In genomic region chr14:54944939-54945338, GRCm38 (mm10) we compare ENCODE assay signal across 29 mouse cellular contexts. TPM values are rescaled to one million over a fixed set of nuclear protein-coding genes. Genes with fewer than 3 reads are reported as not detected.
A peak's percentile ranks its signal among the peaks of the same experiment; 100 is the strongest.
DNase-seq lines count a peak whose midpoint lies in the region; TF ChIP-seq lines count a peak whose summit lies in the region.
"Had no signal": no experiment of that assay in that cellular context is flagged by ENCODE, and none has a peak within 500 bp of the region (broad histone marks: within the 10 kb centered on the region; RNA-seq: fewer than 3 reads in every experiment).

No protein-coding gene starts in this region.

- no peak overlapping the region for H3K4me3 ChIP-seq in heart, adult 2 months
- H3K4me3 ChIP-seq in heart, embryonic 10.5 days, result no peak overlapping the region
- H3K4me3 ChIP-seq: embryonic facial prominence, embryonic 13.5 days; embryonic facial prominence, embryonic 15.5 days; erythroblast, embryonic 14.5 days; forebrain, embryonic 10.5 days; forebrain, embryonic 12.5 days had no signal

- H3K27me3 ChIP-seq in heart, adult 2 months (ENCODE audit: control insufficient read depth, insufficient read depth, low read length), result no peaks in the 10 kb centered on the region
- H3K27me3 ChIP-seq in heart, embryonic 10.5 days (ENCODE audit: insufficient read depth, poor library complexity, severe bottlenecking), result no peaks in the 10 kb centered on the region
- H3K27me3 ChIP-seq: embryonic facial prominence, embryonic 13.5 days; embryonic facial prominence, embryonic 15.5 days; forebrain, embryonic 12.5 days had no signal

- intact Hi-C loops in heart, adult 2 months (cut with DNase I), result no loop called here
- intact Hi-C loops in heart, postnatal 10 days (cut with DNase I), result loop anchor here (2.0 kb wide), 1 partner anchor 28 kb away; no protein-coding TSS in a partner anchor
- intact Hi-C loops in heart, postnatal 25 days (cut with DNase I), result loop anchor here (1.0 kb wide), 1 partner anchor 28 kb away; no protein-coding TSS in a partner anchor

- DNase-seq in heart, adult 2 months, result no peak
- DNase-seq in heart, embryonic 10.5 days (ENCODE audit: low spot score), result no peak
- DNase-seq in heart, postnatal 10 days, result peak; percentile 27 to 28
- no peak for DNase-seq in heart, postnatal 25 days (ENCODE audit: low spot score)
- peak; percentile 9 for DNase-seq in A20 (ENCODE audit: low read depth, low spot score)
- DNase-seq: adrenal gland, adult 2 months; adrenal gland, postnatal 10 days; adrenal gland, postnatal 25 days; cerebellum, adult 11 months; cerebellum, adult 18-20 months; cerebellum, adult 8-10 months; cerebellum, adult 9-11 months; cerebellum, postnatal 14 days; cerebellum, postnatal 36 days; embryo, embryonic 11 days had no signal

- WGBS in heart, adult 2 months, result 22% methylated on average over 2 of the region's 2 CpGs
- WGBS in heart, embryonic 10.5 days, result 48% methylated on average over 2 of the region's 2 CpGs

- peak; percentile 98; the same call in 1 of the 2 replicates for TF ChIP-seq EP300 in heart, adult 2 months (IDR thresholded peaks at IDR 0.05; ENCODE audit: insufficient read depth, low read depth, low read length)

- no peaks in the 10 kb centered on the region for H3K9me3 ChIP-seq in heart, embryonic 10.5 days
- H3K9me3 ChIP-seq: embryonic facial prominence, embryonic 13.5 days; embryonic facial prominence, embryonic 15.5 days; forebrain, embryonic 10.5 days; forebrain, embryonic 12.5 days had no signal

- no peak for TF ChIP-seq CTCF in heart, adult 2 months (IDR thresholded peaks at IDR 0.05)

- no peak overlapping the region for H3K9ac ChIP-seq in heart, adult 2 months (ENCODE audit: low read depth, low read length)
- H3K9ac ChIP-seq: embryonic facial prominence, embryonic 13.5 days; embryonic facial prominence, embryonic 15.5 days; forebrain, embryonic 12.5 days had no signal

- TF ChIP-seq POLR2A in heart, adult 2 months (IDR thresholded peaks at IDR 0.05; ENCODE audit: insufficient read depth, low read depth, low read length), result no peak; the same call in none of the 2 replicates

- no peak overlapping the region for H3K27ac ChIP-seq in heart, adult 2 months
- H3K27ac ChIP-seq in heart, embryonic 10.5 days, result no peak overlapping the region
- H3K27ac ChIP-seq: embryonic facial prominence, embryonic 13.5 days; embryonic facial prominence, embryonic 15.5 days; forebrain, embryonic 10.5 days; forebrain, embryonic 12.5 days had no signal

- no peaks in the 10 kb centered on the region for H3K4me1 ChIP-seq in heart, adult 2 months (ENCODE audit: control insufficient read depth, insufficient read depth, low read length)
- H3K4me1 ChIP-seq in heart, embryonic 10.5 days, result peaks cover 14% of the 10 kb centered on the region; the same call in 1 of the 2 replicates
- H3K4me1 ChIP-seq: forebrain, embryonic 10.5 days; forebrain, embryonic 12.5 days had no signal

- H3K36me3 ChIP-seq in heart, adult 2 months (ENCODE audit: control insufficient read depth, insufficient read depth, low read length), result no peaks in the 10 kb centered on the region
- peaks cover 96% of the 10 kb centered on the region for H3K36me3 ChIP-seq in heart, embryonic 10.5 days
- H3K36me3 ChIP-seq: embryonic facial prominence, embryonic 13.5 days; embryonic facial prominence, embryonic 15.5 days; forebrain, embryonic 10.5 days; forebrain, embryonic 12.5 days had no signal

- no peaks in the 10 kb centered on the region for H3K79me2 ChIP-seq in heart, adult 2 months (replicated peaks; ENCODE audit: control insufficient read depth, insufficient read depth, low read length)

RNA-seq across cellular contexts. Expression of gene Cmtm5, which starts 8.9 kb away (rescaled TPM):
- under 1 TPM in 1 of 2 experiments, not detected in 1; 0.30 TPM for total RNA-seq in heart, adult 2 months (2021)
- polyA plus RNA-seq in heart, adult 2 months (2012; rRNA removed), result 1.8 and 2.9 TPM in 2 replicates
- polyA plus RNA-seq in heart, embryonic 10.5 days (2016; fragmentation: Nextera tagmentation; extraction: Ambion mirVana), result 0.97 and 1.5 TPM in 2 replicates
- total RNA-seq in heart, postnatal 10 days (2021), result under 1 TPM in 1 of 2 experiments, not detected in 1; 0.91 TPM
- total RNA-seq in heart, postnatal 25 days (2021), result under 1 TPM; 0.29 to 0.36 TPM
- total RNA-seq: common myeloid progenitor, adult 5-6 weeks; ES-E14; MEL had no signal
- polyA plus RNA-seq: C2C12; erythroblast, embryonic 14.5 days had no signal

RNA-seq across cellular contexts. Expression of gene Il25, which starts 12.4 kb away (rescaled TPM):
- total RNA-seq in heart, adult 2 months (2021), result not detected
- not detected in 2 replicates for polyA plus RNA-seq in heart, adult 2 months (2012; rRNA removed)
- polyA plus RNA-seq in heart, embryonic 10.5 days (2016; fragmentation: Nextera tagmentation; extraction: Ambion mirVana), result not detected in 2 replicates
- total RNA-seq in heart, postnatal 10 days (2021), result not detected
- total RNA-seq in heart, postnatal 25 days (2021), result not detected
- total RNA-seq: adrenal gland, adult 2 months; adrenal gland, postnatal 10 days; adrenal gland, postnatal 25 days; adrenal gland, postnatal 4 days; common myeloid progenitor, adult 5-6 weeks; MEL had no signal
- polyA plus RNA-seq: C2C12; embryonic facial prominence, embryonic 11.5 days; embryonic facial prominence, embryonic 13.5 days; erythroblast, embryonic 14.5 days; forebrain, embryonic 10.5 days; forebrain, embryonic 12.5 days had no signal

RNA-seq across cellular contexts. Expression of gene Efs, which starts 19.0 kb away (rescaled TPM):
- total RNA-seq in heart, adult 2 months (2021), result 1 to 10 TPM; 1.9 to 3.0 TPM
- 5.1 and 5.4 TPM in 2 replicates for polyA plus RNA-seq in heart, adult 2 months (2012; rRNA removed)
- polyA plus RNA-seq in heart, embryonic 10.5 days (2016; fragmentation: Nextera tagmentation; extraction: Ambion mirVana), result 16.7 and 23.5 TPM in 2 replicates
- total RNA-seq in heart, postnatal 10 days (2021), result 1 to 10 TPM; 7.4 TPM
- total RNA-seq in heart, postnatal 25 days (2021), result 1 to 10 TPM; 2.8 to 3.0 TPM
- total RNA-seq: common myeloid progenitor, adult 5-6 weeks; MEL had no signal
- polyA plus RNA-seq: erythroblast, embryonic 14.5 days had no signal

RNA-seq across cellular contexts. Expression of gene Myh6, which starts 21.8 kb away (rescaled TPM):
- total RNA-seq in heart, adult 2 months (2021), result over 10,000 TPM; 19,033 to 21,149 TPM
- 6,249 and 7,266 TPM in 2 replicates for polyA plus RNA-seq in heart, adult 2 months (2012; rRNA removed)
- 2,034 and 3,157 TPM in 2 replicates for polyA plus RNA-seq in heart, embryonic 10.5 days (2016; fragmentation: Nextera tagmentation; extraction: Ambion mirVana)
- total RNA-seq in heart, postnatal 10 days (2021), result over 10,000 TPM; 20,580 to 20,870 TPM
- over 10,000 TPM; 23,221 to 24,394 TPM for total RNA-seq in heart, postnatal 25 days (2021)
- total RNA-seq: adrenal gland, adult 2 months; adrenal gland, postnatal 25 days; common myeloid progenitor, adult 5-6 weeks; MEL had no signal
- polyA plus RNA-seq: adrenal gland, adult 2 months; erythroblast, embryonic 14.5 days had no signal

RNA-seq across cellular contexts. Expression of gene Gm17428, which starts 31.8 kb away (rescaled TPM):
- total RNA-seq in heart, adult 2 months (2021), result not detected
- polyA plus RNA-seq in heart, adult 2 months (2012; rRNA removed), result not detected in 2 replicates
- polyA plus RNA-seq in heart, embryonic 10.5 days (2016; fragmentation: Nextera tagmentation; extraction: Ambion mirVana), result not detected in 2 replicates
- not detected for total RNA-seq in heart, postnatal 10 days (2021)
- total RNA-seq in heart, postnatal 25 days (2021), result not detected
- total RNA-seq: adrenal gland, adult 2 months; adrenal gland, postnatal 10 days; adrenal gland, postnatal 25 days; adrenal gland, postnatal 4 days; common myeloid progenitor, adult 5-6 weeks; ES-E14; MEL had no signal
- polyA plus RNA-seq: adrenal gland, adult 2 months; brain, embryonic 14.5 days; C2C12; embryonic facial prominence, embryonic 11.5 days; embryonic facial prominence, embryonic 13.5 days; embryonic facial prominence, embryonic 15.5 days; erythroblast, embryonic 14.5 days; forebrain, embryonic 10.5 days; forebrain, embryonic 12.5 days; forebrain, embryonic 14.5 days; forebrain, embryonic 16.5 days had no signal

Comparison
In these comparisons a context has a peak if more than half of its experiments do, and no peak if none do; other contexts are left out.
1. DNase-seq: peak in heart, postnatal 10 days (2 of 2) and A20 (single experiment); none in heart, adult 2 months (0 of 2), heart, embryonic 10.5 days (single experiment) and heart, postnatal 25 days (single experiment).